ENCODE assay signal across 8 mouse cellular contexts in genomic region chr3:98267249-98267651, GRCm38 (mm10). TPM values are rescaled to one million over a fixed set of nuclear protein-coding genes. Genes with fewer than 3 reads are reported as not detected.
DNase-seq lines count a peak whose midpoint lies in the region; ATAC-seq lines count a peak whose summit lies in the region.

No protein-coding gene starts in this region.

- H3K9me3 ChIP-seq in heart, embryonic 13.5 days: no peaks in the 10 kb centered on the region
- H3K9me3 ChIP-seq in kidney, embryonic 14.5 days (ENCODE audit: control insufficient read depth, low read length): no peaks in the 10 kb centered on the region

- peak overlapping the region; percentile 1; the same call in 1 of the 2 replicates for H3K4me2 ChIP-seq in heart, embryonic 13.5 days
- H3K4me2 ChIP-seq in kidney, embryonic 14.5 days (replicated peaks; ENCODE audit: low read depth, low read length): peak overlapping the region; percentile 19; the same call in 1 of the 2 replicates

- H3K9ac ChIP-seq in heart, embryonic 13.5 days: no peak overlapping the region
- no peak overlapping the region for H3K9ac ChIP-seq in kidney, embryonic 14.5 days (ENCODE audit: low read depth, low read length)

- DNase-seq in urinary bladder, postnatal 14 days (ENCODE audit: low spot score): peak; percentile 47
- no peak for DNase-seq in urinary bladder, postnatal 10 days (ENCODE audit: low spot score)
- DNase-seq in lung, postnatal 14 days: peak; percentile 28
- DNase-seq in thymus, postnatal 4 days: peak; percentile 36
- no peak for DNase-seq in spleen, postnatal 10 days (ENCODE audit: low spot score in 2 of 2)
- DNase-seq in layer of hippocampus, adult 8-10 months (ENCODE audit: low spot score in 2 of 2): no peak

- peak; percentile 25; the same call in 1 of the 2 replicates for ATAC-seq in heart, embryonic 13.5 days (ENCODE audit: extremely low read depth, insufficient number of reproducible peaks, low FRiP score, low TSS enrichment)
- ATAC-seq in kidney, embryonic 14.5 days (ENCODE audit: low FRiP score, low TSS enrichment): peak; percentile 70

- no peaks in the 10 kb centered on the region for H3K27me3 ChIP-seq in heart, embryonic 13.5 days (replicated peaks)
- no peaks in the 10 kb centered on the region for H3K27me3 ChIP-seq in kidney, embryonic 14.5 days (ENCODE audit: control insufficient read depth, insufficient read depth, low read length)

- H3K4me1 ChIP-seq in heart, embryonic 13.5 days: peaks cover 23% of the 10 kb centered on the region
- peaks cover 9% of the 10 kb centered on the region; the same call in 1 of the 2 replicates for H3K4me1 ChIP-seq in kidney, embryonic 14.5 days (ENCODE audit: control insufficient read depth, insufficient read depth, low read length)

- H3K4me3 ChIP-seq in heart, embryonic 13.5 days: no peak overlapping the region
- H3K4me3 ChIP-seq in kidney, embryonic 14.5 days (ENCODE audit: low read length): no peak overlapping the region

- peak overlapping the region; percentile 50; the same call in 1 of the 2 replicates for H3K27ac ChIP-seq in heart, embryonic 13.5 days (replicated peaks)
- no peak overlapping the region for H3K27ac ChIP-seq in kidney, embryonic 14.5 days (ENCODE audit: low read depth, low read length)

- no peaks in the 10 kb centered on the region for H3K36me3 ChIP-seq in heart, embryonic 13.5 days
- no peaks in the 10 kb centered on the region for H3K36me3 ChIP-seq in kidney, embryonic 14.5 days (ENCODE audit: control insufficient read depth, insufficient read depth, low read length)

- 20% methylated on average over 6 of the region's 6 CpGs for WGBS in heart, embryonic 13.5 days
- 18% methylated on average over 6 of the region's 6 CpGs for WGBS in kidney, embryonic 14.5 days

RNA-seq across cellular contexts. Expression of gene Hmgcs2, which starts 13.0 kb away (rescaled TPM):
- 9.5 and 11.6 TPM in 2 replicates for polyA plus RNA-seq in heart, embryonic 13.5 days (2015; fragmentation: Nextera tagmentation; extraction: Ambion mirVana)
- 6.4 and 6.7 TPM in 2 replicates for polyA plus RNA-seq in kidney, embryonic 14.5 days (2014; fragmentation: Nextera tagmentation; extraction: Ambion mirVana)
- 1 to 10 TPM; 4.3 to 6.5 (median 5.3) TPM for total RNA-seq in layer of hippocampus, adult 8-10 months (2022)

RNA-seq across cellular contexts. Expression of gene Reg4, which starts 45.3 kb away (rescaled TPM):
- polyA plus RNA-seq in heart, embryonic 13.5 days (2015; fragmentation: Nextera tagmentation; extraction: Ambion mirVana): not detected in 2 replicates
- polyA plus RNA-seq in kidney, embryonic 14.5 days (2014; fragmentation: Nextera tagmentation; extraction: Ambion mirVana): 0.31 TPM in 1 of 2 replicates, not detected in the other
- not detected for total RNA-seq in layer of hippocampus, adult 8-10 months (2022)

Comparison
In these comparisons a context has a peak if more than half of its experiments do, and no peak if none do; other contexts are left out.
1. DNase-seq: peak in urinary bladder, postnatal 14 days (single experiment), lung, postnatal 14 days (single experiment) and thymus, postnatal 4 days (single experiment); none in urinary bladder, postnatal 10 days (single experiment), spleen, postnatal 10 days (0 of 2) and layer of hippocampus, adult 8-10 months (0 of 2).